Mouse (Mus musculus) Patski (cell line): ENCODE data around the gene Jak3. TPM values are rescaled to one million over a fixed set of nuclear protein-coding genes. Genes with fewer than 3 reads are reported as not detected.

Experiments used
- ATAC-seq: fragments of 100-300 bp; one replicate; pipeline ENCODE4 v1.8.0; 2021
- CTCF ChIA-PET: fragments of 350-600 bp; sonication (Branson Sonifier 250); formaldehyde crosslinking; loops from one replicate; lab custom pipeline; 2022; ENCODE audit warnings: inconsistent platforms; lab: Charles Lee
- POLR2A ChIA-PET: fragments of 350-600 bp; sonication (Branson Sonifier 250); formaldehyde crosslinking; loops from one replicate; lab custom pipeline; 2022; ENCODE audit warnings: antibody characterized with exemption, inconsistent platforms; lab: Charles Lee
- DNase-seq: peaks from one replicate; pipeline ENCODE4 v3.0.0-alpha.2; 2011; ENCODE audit warnings: low read depth, low spot score
- H3K27me3 ChIP-seq: fragments of 371-371 bp; one replicate; pipeline ENCODE4 v1.5.1; 2021
- CTCF ChIP-seq: fragments of 100-300 bp; IDR thresholded peaks from one replicate; pipeline ENCODE4 v1.5.1; 2021
- in situ Hi-C: fragments of 300-500 bp; cut with MboI; formaldehyde crosslinking; loops from 3 replicates; pipeline ENCODE4 v1.11.1; 2018; ENCODE audit warnings: low pct_unique_long_range_greater_than_20kb, mixed read lengths
- polyA plus RNA-seq: library from polyadenylated mRNA; unstranded; gene quantifications from one replicate; pipeline ENCODE4 v1.2.3, GENCODE M21; 2021

The Jak3 gene
- polyA plus RNA-seq, 1 experiment from 2014 or later, result 26.7 TPM

DNA sequence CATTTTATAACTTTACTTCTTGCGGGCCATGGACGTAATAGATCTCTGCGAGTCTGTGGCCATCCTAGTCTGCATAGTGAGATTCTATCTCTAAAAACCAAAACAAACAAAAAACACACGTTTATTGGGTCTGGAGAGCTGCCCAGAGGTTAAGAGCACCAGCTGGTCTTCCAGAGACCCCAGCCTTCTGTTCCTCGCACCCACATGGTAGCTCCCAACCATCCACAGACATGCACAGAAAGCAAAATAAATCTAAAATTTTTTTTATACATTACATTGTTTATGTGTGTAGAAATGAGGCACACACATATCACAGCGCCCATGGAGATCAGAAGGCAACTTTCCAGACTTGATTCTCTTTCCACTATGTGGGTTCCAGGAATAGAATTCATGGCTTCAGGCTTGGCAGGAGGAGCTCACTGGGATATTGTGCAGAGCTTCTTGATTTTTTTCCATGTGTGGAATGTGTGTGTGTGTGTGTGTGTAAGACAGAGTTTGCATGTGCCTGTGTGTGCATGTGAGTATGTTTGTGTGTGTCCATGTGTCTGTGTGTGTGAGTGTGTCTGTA lies 3.8 kb upstream of the Jak3 start:
- TF ChIP-seq CTCF, result no peak
- in situ Hi-C loops, result no loop called here
- ChIA-PET POLR2A (interaction anchor here (0.6 kb wide), 1 partner anchor 253 kb away, joined by 3 read pairs; no protein-coding TSS in a partner anchor), CTCF (interaction anchor here (1.6 to 2.0 kb wide), 4 partner anchors 9 to 111 kb away, joined by 3 to 6 read pairs (median 4); no protein-coding TSS in a partner anchor)
- DNase-seq (no peak), ATAC-seq (no peak)
- H3K27me3 ChIP-seq, result no peaks in the 10 kb centered on the region

DNA sequence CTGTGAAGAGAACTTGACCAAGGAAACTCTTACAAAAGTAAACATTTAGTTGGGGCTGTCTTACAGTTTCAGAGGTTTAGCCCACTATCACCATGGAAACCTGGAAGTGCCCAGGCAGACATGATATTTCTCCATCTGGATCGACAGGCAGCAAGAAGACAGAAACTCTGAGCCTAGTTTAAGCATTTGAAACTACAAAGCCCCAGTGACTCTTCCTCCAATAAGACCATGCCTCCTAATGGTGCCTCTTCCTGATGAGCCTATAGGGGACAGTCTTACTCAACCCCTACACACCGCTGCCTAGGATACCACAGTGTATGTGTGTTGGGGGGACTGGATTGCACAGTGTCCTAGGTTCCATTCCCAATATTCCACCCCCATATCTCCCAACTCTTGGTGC lies 2.0 kb upstream of the Jak3 start:
- in situ Hi-C loops, result no loop called here
- ChIA-PET POLR2A (no interaction called here), CTCF (interaction anchor here (2.0 kb wide), 1 partner anchor 14 kb away, joined by 10 read pairs; no protein-coding TSS in a partner anchor)
- TF ChIP-seq CTCF, result no peak
- H3K27me3 ChIP-seq, result no peaks in the 10 kb centered on the region
- DNase-seq (no peak), ATAC-seq (no peak)

DNA sequence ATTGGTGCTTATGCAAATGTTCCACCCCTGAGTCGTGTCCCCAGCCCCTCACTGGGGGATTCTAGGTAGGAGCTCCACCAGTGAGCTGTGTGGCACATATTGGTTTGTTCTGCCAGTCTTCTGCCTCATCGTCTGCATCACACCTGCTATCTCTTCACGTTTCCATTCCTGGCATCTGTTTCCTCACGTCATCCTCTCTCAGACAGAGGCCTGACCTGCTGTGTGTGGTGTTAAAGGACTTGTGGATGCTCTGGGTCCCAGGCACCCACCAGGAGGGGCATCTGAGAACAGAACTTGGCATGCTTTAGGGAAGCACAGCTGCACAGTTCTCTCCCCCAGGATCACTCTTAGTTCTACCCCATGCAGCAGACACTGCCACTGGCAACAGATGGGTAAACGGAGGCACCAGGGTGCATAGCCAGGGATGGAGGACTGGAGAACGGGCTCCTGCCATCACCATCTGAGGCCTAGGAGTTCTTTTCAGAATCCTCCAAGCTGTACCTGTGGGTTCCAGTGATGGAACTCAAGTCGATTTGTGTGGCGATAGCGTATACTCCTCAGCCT lies 558 bp upstream of the Jak3 start:
- DNase-seq (no peak), ATAC-seq (no peak)
- ChIA-PET POLR2A (interaction anchor here (0.7 to 0.9 kb wide), 2 partner anchors 21 to 33 kb away, joined by 3 to 4 read pairs; no protein-coding TSS in a partner anchor), CTCF (interaction anchor here (1.0 to 2.0 kb wide), 2 partner anchors 15 to 145 kb away, joined by 3 to 10 read pairs; no protein-coding TSS in a partner anchor)
- no peaks in the 10 kb centered on the region for H3K27me3 ChIP-seq
- in situ Hi-C loops, result no loop called here
- no peak for TF ChIP-seq CTCF

DNA sequence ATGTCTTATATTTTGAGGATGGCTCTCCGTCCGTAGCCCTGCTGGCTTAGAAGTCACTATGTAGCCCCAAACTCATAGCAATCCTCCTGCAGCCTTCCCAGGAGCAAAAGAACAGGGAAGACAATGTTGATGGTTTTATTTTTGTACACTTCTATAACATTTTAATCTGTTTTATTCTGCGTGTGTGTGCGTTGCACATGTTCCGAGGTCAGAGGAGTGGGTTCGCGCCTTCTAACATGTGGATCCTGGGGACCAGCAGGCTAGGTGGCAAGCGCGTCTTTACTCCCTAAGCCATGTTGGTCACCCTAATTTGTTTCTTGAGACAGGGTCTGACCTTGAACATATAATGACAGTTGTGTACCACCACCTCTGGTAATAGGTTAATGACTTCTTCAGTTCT lies 707 bp downstream of the Jak3 start:
- ChIA-PET CTCF (interaction anchor here (0.9 kb wide), 1 partner anchor 16 kb away, joined by 4 read pairs; no protein-coding TSS in a partner anchor), POLR2A (interaction anchor here (0.6 kb wide), 1 partner anchor 42 kb away, joined by 3 read pairs; no protein-coding TSS in a partner anchor)
- DNase-seq, result no peak
- ATAC-seq, result no peak
- H3K27me3 ChIP-seq, result no peaks in the 10 kb centered on the region
- in situ Hi-C loops, result no loop called here
- TF ChIP-seq CTCF, result no peak

DNA sequence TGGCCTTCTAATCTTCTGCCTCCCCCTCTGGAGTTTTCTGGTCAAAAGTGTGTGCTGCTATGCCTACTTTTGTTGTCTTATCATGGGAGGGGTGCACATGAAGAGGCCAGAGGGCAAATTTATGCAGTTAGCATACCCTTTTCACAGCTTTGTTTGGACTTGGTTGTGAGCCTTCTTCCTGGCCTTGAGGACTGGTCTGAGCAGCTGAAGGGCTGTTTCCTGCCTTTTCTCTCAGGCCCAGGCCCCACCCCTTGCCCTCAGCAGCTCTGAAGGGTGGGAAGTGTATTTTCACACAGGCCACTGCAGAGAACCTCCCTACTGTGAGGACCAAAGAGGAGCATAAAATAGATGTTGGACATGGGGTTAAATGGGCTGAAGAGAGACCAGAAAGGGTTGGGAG lies 1.5 kb downstream of the Jak3 start:
- ATAC-seq (no peak), DNase-seq (no peak)
- no peaks in the 10 kb centered on the region for H3K27me3 ChIP-seq
- no peak for TF ChIP-seq CTCF
- in situ Hi-C loops, result no loop called here
- POLR2A ChIA-PET, result no interaction called here
- CTCF ChIA-PET, result interaction anchor here (0.9 kb wide), 1 partner anchor 17 kb away, joined by 4 read pairs; no protein-coding TSS in a partner anchor

DNA sequence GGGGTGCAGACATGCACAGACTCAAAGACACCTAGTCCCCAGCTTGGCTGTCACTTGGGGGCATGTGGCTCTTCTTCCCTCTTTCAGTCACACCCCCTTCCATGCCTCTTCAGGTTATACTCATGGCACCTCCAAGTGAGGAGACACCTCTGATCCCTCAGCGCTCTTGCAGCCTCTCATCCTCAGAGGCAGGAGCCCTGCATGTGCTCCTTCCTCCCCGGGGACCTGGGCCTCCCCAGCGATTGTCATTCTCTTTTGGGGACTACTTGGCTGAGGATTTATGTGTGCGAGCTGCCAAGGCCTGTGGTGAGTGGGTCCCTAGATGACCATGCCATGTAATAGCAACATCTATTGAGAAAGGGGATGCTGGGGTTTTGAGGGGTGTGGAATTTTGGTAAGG lies 2.1 kb downstream of the Jak3 start:
- ChIA-PET CTCF (no interaction called here), POLR2A (no interaction called here)
- ATAC-seq (no peak), DNase-seq (no peak)
- no peaks in the 10 kb centered on the region for H3K27me3 ChIP-seq
- in situ Hi-C loops, result no loop called here
- no peak for TF ChIP-seq CTCF

DNA sequence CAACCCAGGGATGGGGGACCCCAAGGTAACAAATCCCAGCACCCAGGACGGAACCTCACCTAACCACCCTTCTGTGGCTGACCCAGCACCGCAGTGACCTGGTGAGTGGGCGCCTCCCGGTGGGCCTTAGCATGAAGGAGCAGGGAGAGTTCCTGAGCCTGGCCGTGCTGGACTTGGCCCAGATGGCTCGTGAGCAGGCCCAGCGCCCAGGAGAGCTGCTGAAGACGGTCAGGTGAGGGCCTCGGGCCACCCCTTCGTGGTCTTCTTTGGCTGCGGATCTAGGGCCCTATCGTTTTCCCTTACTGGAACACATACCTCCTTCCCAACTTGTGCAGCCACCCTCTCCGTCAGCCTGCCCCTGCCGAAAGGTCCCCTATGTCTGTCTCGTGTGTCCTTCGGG lies 3.0 kb downstream of the Jak3 start:
- no peak for TF ChIP-seq CTCF
- in situ Hi-C loops, result no loop called here
- DNase-seq (no peak), ATAC-seq (no peak)
- CTCF ChIA-PET, result no interaction called here
- POLR2A ChIA-PET, result no interaction called here
- no peaks in the 10 kb centered on the region for H3K27me3 ChIP-seq

DNA sequence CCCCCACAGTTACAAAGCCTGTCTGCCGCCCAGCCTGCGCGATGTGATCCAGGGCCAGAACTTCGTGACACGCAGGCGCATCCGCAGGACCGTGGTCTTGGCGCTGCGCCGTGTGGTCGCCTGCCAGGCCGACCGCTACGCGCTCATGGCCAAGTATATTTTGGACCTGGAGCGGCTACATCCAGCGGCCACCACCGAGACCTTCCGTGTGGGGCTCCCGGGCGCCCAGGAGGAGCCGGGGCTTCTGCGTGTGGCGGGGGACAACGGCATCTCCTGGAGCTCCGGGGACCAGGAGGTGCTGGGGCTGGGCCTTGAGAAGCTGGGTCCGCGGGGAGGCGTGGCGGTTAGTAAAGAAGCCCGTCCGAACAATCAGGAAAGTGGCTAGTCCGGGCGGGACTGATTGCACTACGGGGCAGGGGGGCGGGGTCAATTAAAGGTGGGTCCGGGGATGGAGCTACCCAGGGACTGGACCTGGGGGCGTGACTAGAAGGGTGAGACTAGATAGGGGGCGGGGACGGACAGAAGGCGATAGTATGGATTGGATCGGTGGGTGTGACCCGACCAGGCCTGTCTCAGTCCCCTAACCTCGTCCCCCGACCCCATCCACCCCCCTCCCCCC lies 3.6 kb downstream of the Jak3 start:
- ChIA-PET POLR2A (no interaction called here), CTCF (no interaction called here)
- in situ Hi-C loops, result no loop called here
- ATAC-seq (no peak), DNase-seq (no peak)
- H3K27me3 ChIP-seq, result no peaks in the 10 kb centered on the region
- TF ChIP-seq CTCF, result no peak

DNA sequence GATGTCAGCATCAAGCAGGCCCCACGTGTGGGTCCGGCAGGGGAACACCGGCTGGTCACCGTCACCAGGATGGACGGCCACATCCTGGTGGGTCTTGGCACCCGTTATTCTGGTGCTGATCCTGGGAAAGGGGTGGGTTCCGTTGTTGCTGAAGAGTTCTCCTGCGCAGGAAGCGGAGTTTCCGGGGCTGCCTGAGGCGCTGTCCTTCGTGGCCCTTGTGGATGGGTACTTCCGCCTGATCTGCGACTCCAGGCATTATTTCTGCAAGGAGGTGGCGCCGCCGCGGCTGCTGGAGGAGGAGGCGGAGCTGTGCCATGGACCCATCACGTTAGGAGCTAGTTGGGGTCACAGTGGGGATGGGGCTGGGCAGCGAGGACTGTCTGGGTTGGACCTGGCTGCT lies 4.4 kb downstream of the Jak3 start:
- DNase-seq (no peak), ATAC-seq (no peak)
- no peaks in the 10 kb centered on the region for H3K27me3 ChIP-seq
- in situ Hi-C loops, result no loop called here
- ChIA-PET CTCF (interaction anchor here (0.7 to 0.8 kb wide), 2 partner anchors 29 to 444 kb away, joined by 3 read pairs; no protein-coding TSS in a partner anchor), POLR2A (interaction anchor here (0.6 kb wide), 1 partner anchor 9 kb away, joined by 3 read pairs; the partner anchor contains the start of gene Unc13a)
- no peak for TF ChIP-seq CTCF

DNA sequence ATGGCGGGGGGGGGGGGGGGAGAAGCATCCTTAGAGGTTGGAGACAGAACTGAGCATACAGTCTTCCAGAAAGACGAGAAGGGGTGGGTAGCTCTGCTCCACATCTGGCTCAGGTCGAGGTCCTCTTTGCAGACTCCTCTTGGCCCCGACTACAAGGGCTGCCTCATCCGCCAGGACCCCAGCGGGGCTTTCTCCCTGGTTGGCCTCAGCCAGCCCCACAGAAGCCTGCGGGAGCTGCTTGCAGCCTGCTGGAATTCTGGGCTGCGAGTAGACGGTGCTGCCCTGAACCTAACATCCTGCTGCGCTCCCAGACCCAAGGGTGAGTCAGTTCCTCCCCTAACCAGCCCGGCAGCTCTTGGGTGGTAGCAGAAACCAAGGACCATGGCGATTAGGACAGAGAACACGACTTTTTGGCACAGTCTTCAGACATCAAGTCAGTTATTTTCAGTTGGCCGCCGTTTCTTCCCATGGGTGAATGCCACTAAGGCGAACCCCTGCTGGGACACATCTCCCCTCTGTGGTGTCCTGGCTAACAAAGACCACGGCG lies 5.3 kb downstream of the Jak3 start:
- in situ Hi-C loops, result no loop called here
- TF ChIP-seq CTCF, result no peak
- H3K27me3 ChIP-seq, result no peaks in the 10 kb centered on the region
- peak; percentile 96 for DNase-seq
- ChIA-PET POLR2A (interaction anchor here (0.5 kb wide), 1 partner anchor 664 kb away, joined by 3 read pairs; no protein-coding TSS in a partner anchor), CTCF (interaction anchor here (0.8 to 1.1 kb wide), 4 partner anchors 9 to 28 kb away, joined by 3 to 5 read pairs (median 4); partner anchors contain the start of gene Unc13a)
- peak; percentile 94 for ATAC-seq
